Mouse (Mus musculus) stomach, postnatal 0 days (tissue): ENCODE measurements around the gene Ice1. TPM values are rescaled to one million over a fixed set of nuclear protein-coding genes. Genes with fewer than 3 reads are reported as not detected.

ENCODE experiments used
- ATAC-seq: fragments of 200-750 bp; cut with Nextera tagmentation; 2 replicates; pipeline ENCODE4 v1.8.0; 2017; ENCODE audit not compliant: low FRiP score, low TSS enrichment
- DNase-seq: peaks from one replicate; pipeline ENCODE4 v3.0.0-alpha.2; 2016; ENCODE audit warnings: low spot score
- H3K27ac ChIP-seq: fragments of 300-500 bp; sonication (generic); replicated peaks from 2 replicates; pipeline ENCODE4 v1.5.1; 2014; ENCODE audit warnings: mild to moderate bottlenecking, control low read depth
- H3K27me3 ChIP-seq: fragments of 300-500 bp; sonication (generic); 2 replicates; pipeline ENCODE4 v1.6.1; 2014; ENCODE audit warnings: low read length; ENCODE audit not compliant: control insufficient read depth, insufficient read depth
- H3K36me3 ChIP-seq: fragments of 300-500 bp; sonication (generic); 2 replicates; pipeline ENCODE4 v1.6.1; 2014; ENCODE audit warnings: low read length, mixed read lengths; ENCODE audit not compliant: control insufficient read depth, insufficient read depth
- H3K4me1 ChIP-seq: fragments of 300-500 bp; sonication (generic); replicated peaks from 2 replicates; pipeline ENCODE4 v1.6.1; 2014; ENCODE audit warnings: antibody characterized with exemption; ENCODE audit not compliant: control insufficient read depth, insufficient read depth
- H3K4me2 ChIP-seq: fragments of 300-500 bp; sonication (generic); replicated peaks from 2 replicates; pipeline ENCODE4 v1.6.1; 2014; ENCODE audit warnings: low read depth, mild to moderate bottlenecking, control low read depth, moderate library complexity
- H3K4me3 ChIP-seq: fragments of 300-500 bp; sonication (generic); 2 replicates; pipeline ENCODE4 v1.5.1; 2014; ENCODE audit warnings: low read depth, low read length, control low read depth
- H3K9ac ChIP-seq: fragments of 300-500 bp; sonication (generic); 2 replicates; pipeline ENCODE4 v1.6.1; 2014; ENCODE audit warnings: mild to moderate bottlenecking, low read length, control low read depth, mixed read lengths
- H3K9me3 ChIP-seq: fragments of 300-500 bp; sonication (generic); 2 replicates; pipeline ENCODE4 v1.6.1; 2016; ENCODE audit warnings: low read length; ENCODE audit not compliant: control insufficient read depth
- CTCF ChIP-seq: IDR thresholded peaks from 2 replicates; pipeline ENCODE4 v1.5.1; 2016; ENCODE audit warnings: antibody characterized with exemption, low read depth, mild to moderate bottlenecking, moderate library complexity
- EP300 ChIP-seq: optimal IDR thresholded peaks from 2 replicates; pipeline ENCODE3; 2016; ENCODE audit warnings: antibody characterized with exemption
- WGBS: fragments of 180-500 bp; shearing (Covaris S2); extraction: QIAGEN DNeasy Blood & Tissue Kit; methylation state at CpG from one replicate; pipeline ENCODE4 v1.1.7; 2014; 5-methylcytosine and 5-hydroxymethylcytosine counted together
- polyA plus RNA-seq: library from polyadenylated mRNA; unstranded; fragments of >200 nt; fragmentation: Nextera tagmentation; extraction: Ambion mirVana; gene quantifications from 2 replicates; pipeline ENCODE4 v1.2.1, GENCODE M21; 2015

Gene Ice1
- polyA plus RNA-seq: 6.0 and 7.3 TPM in 2 replicates

- DNase-seq (no peak), ATAC-seq (peak; percentile 65)
- WGBS: under 1% methylated on average over 37 of the region's 39 CpGs
- Histone ChIP-seq H3K9me3 (no peaks in the 10 kb centered on the region), H3K4me1 (no peaks in the 10 kb centered on the region), H3K4me3 (peak within 1 kb of the TSS; percentile 92), H3K9ac (peak within 1 kb of the TSS; percentile 93), H3K27ac (peak within 1 kb of the TSS; percentile 93), H3K4me2 (peak within 1 kb of the TSS; percentile 74), H3K36me3 (no peaks in the 10 kb centered on the region), H3K27me3 (no peaks in the 10 kb centered on the region)
- no peak for TF ChIP-seq CTCF
- TF ChIP-seq EP300: no peak
Observed at GRCm38 (mm10) chr13:70637282-70637661, at the start of gene Ice1. Gene Ice1 (minus strand): TSS chr13:70637634.

GRCm38 (mm10) chr13:70685825-70686224 is 48.4 kb upstream of the Ice1 start:
- ATAC-seq (no peak), DNase-seq (no peak)
- H3K9me3 ChIP-seq: no peaks in the 10 kb centered on the region
- no peak overlapping the region for H3K4me3 ChIP-seq
- TF ChIP-seq EP300: no peak
- TF ChIP-seq CTCF: no peak
- H3K36me3 ChIP-seq: no peaks in the 10 kb centered on the region
- H3K4me1 ChIP-seq: no peaks in the 10 kb centered on the region
- no peak overlapping the region for H3K4me2 ChIP-seq
- 80% methylated on average over 5 of the region's 5 CpGs for WGBS
- H3K27ac ChIP-seq: no peak overlapping the region
- H3K9ac ChIP-seq: no peak overlapping the region
- H3K27me3 ChIP-seq: no peaks in the 10 kb centered on the region

DNA sequence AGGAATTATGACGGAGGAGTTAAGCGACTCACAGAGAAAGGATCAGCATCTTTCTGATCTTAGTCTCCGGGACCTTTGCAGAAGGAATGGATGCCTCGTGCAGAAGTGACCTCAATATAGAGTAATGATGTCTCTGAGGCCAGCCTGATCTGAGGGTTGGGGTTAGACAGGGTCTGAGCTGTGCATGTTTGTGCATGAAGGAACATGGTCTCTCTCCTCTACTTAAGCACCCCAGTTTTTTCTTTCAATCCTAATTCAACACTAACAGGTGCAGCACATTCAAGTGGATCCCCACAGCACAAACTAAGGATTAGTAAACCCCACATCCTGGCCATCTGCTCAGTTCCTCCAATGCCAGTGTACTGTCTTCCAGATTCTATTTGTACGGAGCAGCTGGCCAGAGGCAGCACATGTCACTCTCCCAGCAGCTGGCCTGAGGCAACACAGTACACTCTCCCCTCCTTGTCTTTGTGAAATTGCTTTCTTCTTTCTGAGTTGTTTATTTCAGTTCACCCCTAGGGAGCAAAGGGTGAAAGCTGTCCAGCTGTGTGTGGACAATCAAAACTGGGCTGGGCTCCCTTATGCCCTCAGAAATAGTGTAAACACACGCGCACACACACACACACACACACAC is 47.7 kb upstream of the Ice1 start:
- Histone ChIP-seq H3K4me3 (no peak overlapping the region), H3K36me3 (no peaks in the 10 kb centered on the region), H3K9ac (no peak overlapping the region), H3K9me3 (no peaks in the 10 kb centered on the region), H3K27ac (no peak overlapping the region), H3K4me1 (no peaks in the 10 kb centered on the region), H3K27me3 (no peaks in the 10 kb centered on the region), H3K4me2 (no peak overlapping the region)
- DNase-seq: no peak
- 45% methylated on average over 7 of the region's 7 CpGs for WGBS
- TF ChIP-seq CTCF (no peak), EP300 (no peak)
- ATAC-seq: 0 out of 2 replicates have a peak, but pooled peaks have one; percentile 20

DNA sequence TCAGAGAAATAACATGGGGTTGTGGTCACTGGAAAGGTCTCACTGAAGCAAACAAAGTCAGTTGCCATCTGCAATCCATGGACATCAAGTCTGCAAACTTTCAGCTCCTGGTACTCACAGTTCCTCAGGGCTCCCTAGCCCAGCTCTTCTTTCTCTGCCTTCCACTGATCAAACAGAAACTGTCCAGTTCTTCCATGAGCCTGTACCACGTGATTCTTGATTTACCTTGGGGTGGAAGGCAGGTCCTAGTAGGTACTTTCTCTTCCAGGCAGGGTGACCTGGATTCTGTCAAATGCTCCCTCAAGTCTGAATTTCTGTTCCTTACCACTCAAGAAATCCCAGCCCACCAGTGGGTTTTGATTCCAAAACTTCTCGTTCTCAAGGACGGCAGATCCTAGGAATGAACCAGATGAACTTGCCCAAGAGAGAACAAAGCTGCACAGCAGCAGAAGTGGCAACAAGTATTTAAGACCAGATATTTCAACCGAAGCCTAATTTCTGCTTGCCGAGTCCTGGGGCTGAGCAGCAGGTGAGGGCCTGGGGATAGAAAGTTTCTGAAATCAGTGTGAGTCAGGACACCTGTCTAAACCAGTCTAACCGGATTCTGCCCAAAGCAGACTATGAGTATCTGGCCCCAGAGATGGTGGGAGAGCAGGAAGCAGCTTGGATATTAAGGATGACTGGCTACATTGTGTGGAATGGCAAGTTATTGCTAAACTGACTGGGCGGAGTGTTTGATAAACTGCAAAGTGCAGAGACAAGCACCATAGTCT is 44.2 kb upstream of the Ice1 start:
- no peak overlapping the region for H3K27ac ChIP-seq
- no peak overlapping the region for H3K4me2 ChIP-seq
- H3K4me3 ChIP-seq: no peak overlapping the region
- H3K9me3 ChIP-seq: no peaks in the 10 kb centered on the region
- no peaks in the 10 kb centered on the region for H3K27me3 ChIP-seq
- no peak for DNase-seq
- no peak overlapping the region for H3K9ac ChIP-seq
- TF ChIP-seq EP300 (peak; percentile 76), CTCF (no peak)
- peak; percentile 84 for ATAC-seq
- WGBS: 58% methylated on average over 7 of the region's 7 CpGs
- no peaks in the 10 kb centered on the region for H3K36me3 ChIP-seq
- H3K4me1 ChIP-seq: no peaks in the 10 kb centered on the region

GRCm38 (mm10) chr13:70680316-70680715 is 42.9 kb upstream of the Ice1 start:
- WGBS: 91% methylated on average over 3 of the region's 3 CpGs
- Histone ChIP-seq H3K9ac (no peak overlapping the region), H3K4me2 (no peak overlapping the region), H3K4me3 (no peak overlapping the region), H3K4me1 (no peaks in the 10 kb centered on the region), H3K27ac (no peak overlapping the region), H3K9me3 (no peaks in the 10 kb centered on the region), H3K27me3 (no peaks in the 10 kb centered on the region), H3K36me3 (no peaks in the 10 kb centered on the region)
- ATAC-seq (no peak), DNase-seq (no peak)
- TF ChIP-seq CTCF (no peak), EP300 (no peak)

DNA sequence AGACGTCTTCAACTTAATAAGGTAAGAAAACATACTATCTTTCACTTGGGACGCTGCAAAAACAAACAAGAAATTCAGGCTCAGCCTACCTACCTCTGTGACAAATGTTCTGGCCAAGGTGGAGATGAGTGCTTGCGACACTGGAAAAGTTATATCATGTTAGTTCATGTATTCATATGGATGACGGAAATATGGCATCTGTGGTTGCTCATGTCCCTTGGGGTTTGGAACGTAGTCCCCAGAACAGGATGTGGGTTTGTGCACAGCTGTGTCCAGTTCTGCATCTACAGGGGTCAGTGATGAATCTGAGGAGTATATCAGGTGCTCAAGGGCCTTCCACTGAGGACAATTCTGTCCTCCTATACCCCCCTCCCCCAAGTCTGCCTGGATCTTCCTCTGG is 40.3 kb upstream of the Ice1 start:
- Histone ChIP-seq H3K4me2 (no peak overlapping the region), H3K27me3 (no peaks in the 10 kb centered on the region), H3K4me1 (no peaks in the 10 kb centered on the region), H3K4me3 (no peak overlapping the region), H3K9ac (no peak overlapping the region), H3K27ac (no peak overlapping the region), H3K9me3 (no peaks in the 10 kb centered on the region), H3K36me3 (no peaks in the 10 kb centered on the region)
- TF ChIP-seq CTCF (no peak), EP300 (no peak)
- WGBS: 75% methylated on average over 5 of the region's 5 CpGs
- DNase-seq (no peak), ATAC-seq (no peak)
